Mouse (Mus musculus) gastrocnemius, adult 18-20 months (tissue): Measurements from ENCODE around the gene Zfp276. TPM values are rescaled to one million over a fixed set of nuclear protein-coding genes. Genes with fewer than 3 reads are reported as not detected.
"Not testable (repeated sequence)": the region's sequence is repeated elsewhere in the genome, so short reads cannot be mapped to it uniquely, and the experiment has no call there.

Experiments used
- DNase-seq: peaks from one replicate; pipeline ENCODE4 v3.0.0; 2021; ENCODE audit warnings: low spot score
- total RNA-seq, 2 experiments: library from RNA; stranded (reverse); gene quantifications; 2 replicates each; pipeline ENCODE4 v1.2.3; 2021

Zfp276 gene
- total RNA-seq, 2 experiments from 2014 or later, result 5.1 to 5.2 TPM

GRCm38 (mm10) chr8:123243053-123243452 is 10.9 kb upstream of the Zfp276 start:
- DNase-seq, result no peak

- DNase-seq, result no peak
Observed at GRCm38 (mm10) chr8:123244382-123244781, 9.6 kb upstream of the Zfp276 start.

- no peak for DNase-seq
Observed at GRCm38 (mm10) chr8:123245543-123245942, 8.5 kb upstream of the Zfp276 start.

GRCm38 (mm10) chr8:123247748-123248147 is 6.2 kb upstream of the Zfp276 start:
- DNase-seq, result no peak

- DNase-seq, result no peak
Observed at GRCm38 (mm10) chr8:123248596-123248995, 5.4 kb upstream of the Zfp276 start.

- DNase-seq, result no peak
Observed at GRCm38 (mm10) chr8:123250940-123251339, 3.1 kb upstream of the Zfp276 start.

GRCm38 (mm10) chr8:123252925-123253324 is 1.1 kb upstream of the Zfp276 start:
- no peak for DNase-seq

GRCm38 (mm10) chr8:123253451-123254098 is 420 bp upstream of the Zfp276 start:
- no peak for DNase-seq

GRCm38 (mm10) chr8:123255170-123255569 is 1.2 kb downstream of the Zfp276 start:
- no peak for DNase-seq

- DNase-seq, result no peak
Observed at GRCm38 (mm10) chr8:123257114-123257513, 3.1 kb downstream of the Zfp276 start.

GRCm38 (mm10) chr8:123257593-123257992 is 3.6 kb downstream of the Zfp276 start:
- not testable (repeated sequence) for DNase-seq

GRCm38 (mm10) chr8:123267926-123268656 is 14.1 kb downstream of the Zfp276 start:
- DNase-seq, result no peak

GRCm38 (mm10) chr8:123271147-123271546 is 17.2 kb downstream of the Zfp276 start:
- no peak for DNase-seq

GRCm38 (mm10) chr8:123271901-123272300 is 17.9 kb downstream of the Zfp276 start:
- no peak for DNase-seq

GRCm38 (mm10) chr8:123274447-123274846 is 20.5 kb downstream of the Zfp276 start:
- DNase-seq, result no peak

GRCm38 (mm10) chr8:123275096-123275495 is 21.1 kb downstream of the Zfp276 start:
- no peak for DNase-seq

- DNase-seq, result no peak
Observed at GRCm38 (mm10) chr8:123278445-123278844, 24.4 kb downstream of the Zfp276 start.

GRCm38 (mm10) chr8:123279828-123280227 is 25.8 kb downstream of the Zfp276 start:
- DNase-seq, result no peak

GRCm38 (mm10) chr8:123280302-123281094 is 26.5 kb downstream of the Zfp276 start:
- DNase-seq, result no peak

GRCm38 (mm10) chr8:123282994-123283393 is 29.0 kb downstream of the Zfp276 start:
- not testable (repeated sequence) for DNase-seq

- DNase-seq, result no peak
Observed at GRCm38 (mm10) chr8:123283991-123284390, 30.0 kb downstream of the Zfp276 start.

- no peak for DNase-seq
Observed at GRCm38 (mm10) chr8:123284493-123284892, 30.5 kb downstream of the Zfp276 start.
